Comparison of ENCODE assay signal across 13 mouse cellular contexts in the genomic region with DNA sequence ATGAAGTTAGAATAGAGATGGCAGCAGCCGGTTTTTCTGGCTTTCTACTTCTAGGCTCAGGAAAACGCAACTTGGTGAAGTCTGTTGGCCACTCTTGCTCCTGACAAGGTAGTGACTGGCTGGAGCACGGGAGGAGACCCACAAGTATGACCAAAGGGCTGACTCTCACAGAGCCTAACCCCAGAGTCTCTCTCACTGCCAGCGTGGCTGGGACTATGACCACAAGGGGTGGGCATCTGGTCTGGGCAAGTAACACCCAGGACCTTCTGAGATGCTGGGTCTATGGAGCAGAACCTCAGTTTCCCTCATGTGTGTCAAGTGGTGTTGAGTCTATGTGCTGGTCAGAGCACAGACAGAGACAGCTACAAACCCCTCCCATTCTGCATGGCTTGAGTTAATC. TPM values are rescaled to one million over a fixed set of nuclear protein-coding genes. Genes with fewer than 3 reads are reported as not detected.
DNase-seq lines count a peak whose midpoint lies in the region; ATAC-seq and TF ChIP-seq lines count a peak whose summit lies in the region.
"Had no signal": no experiment of that assay in that cellular context is flagged by ENCODE, and none has a peak within 500 bp of the region (broad histone marks: within the 10 kb centered on the region; RNA-seq: fewer than 3 reads in every experiment).

No protein-coding gene starts in this region.

- WGBS in heart, embryonic 13.5 days: 35% methylated on average over 4 of the region's 4 CpGs
- WGBS in spleen, adult 2 months: 17% methylated on average over 4 of the region's 4 CpGs
- WGBS in liver, embryonic 12.5 days (ENCODE audit: insufficient replicate concordance): 23% methylated on average over 4 of the region's 4 CpGs
- WGBS in stomach, postnatal 0 days: 42% methylated on average over 4 of the region's 4 CpGs
- 50% methylated on average over 4 of the region's 4 CpGs for WGBS in midbrain, embryonic 15.5 days

- H3K36me3 ChIP-seq in heart, embryonic 13.5 days: 0 out of 2 replicates have a peak, but pooled peaks cover under 1% of the 10 kb centered on the region
- H3K36me3 ChIP-seq in spleen, adult 2 months (ENCODE audit: control insufficient read depth, insufficient read depth, low read length): no peaks in the 10 kb centered on the region
- peaks cover 3% of the 10 kb centered on the region for H3K36me3 ChIP-seq in liver, embryonic 12.5 days
- no peaks in the 10 kb centered on the region for H3K36me3 ChIP-seq in stomach, postnatal 0 days (ENCODE audit: control insufficient read depth, insufficient read depth, low read length)
- no peaks in the 10 kb centered on the region for H3K36me3 ChIP-seq in midbrain, embryonic 15.5 days (replicated peaks)
- H3K36me3 ChIP-seq: neural tube, embryonic 13.5 days had no signal

- H3K4me3 ChIP-seq in heart, embryonic 13.5 days: no peak overlapping the region
- no peak overlapping the region for H3K4me3 ChIP-seq in spleen, adult 2 months (ENCODE audit: extremely low read depth, insufficient read depth, insufficient read length)
- H3K4me3 ChIP-seq in liver, embryonic 12.5 days: peak overlapping the region; percentile 12; the same call in 1 of the 2 replicates
- H3K4me3 ChIP-seq in stomach, postnatal 0 days (ENCODE audit: low read depth, low read length): no peak overlapping the region
- no peak overlapping the region for H3K4me3 ChIP-seq in midbrain, embryonic 15.5 days
- H3K4me3 ChIP-seq: midbrain, embryonic 10.5 days; neural tube, embryonic 13.5 days had no signal

- ATAC-seq in heart, embryonic 13.5 days (ENCODE audit: extremely low read depth, insufficient number of reproducible peaks, low FRiP score, low TSS enrichment): no peak
- ATAC-seq in liver, embryonic 12.5 days: no peak
- ATAC-seq in stomach, postnatal 0 days (ENCODE audit: low FRiP score, low TSS enrichment): no peak
- no peak for ATAC-seq in midbrain, embryonic 15.5 days (replicated peaks)

- H3K4me2 ChIP-seq in heart, embryonic 13.5 days: peak overlapping the region; percentile 42
- peak overlapping the region; percentile 57 for H3K4me2 ChIP-seq in liver, embryonic 12.5 days
- no peak overlapping the region; the same call in 1 of the 2 replicates for H3K4me2 ChIP-seq in stomach, postnatal 0 days (replicated peaks; ENCODE audit: low read depth)
- H3K4me2 ChIP-seq in midbrain, embryonic 15.5 days: no peak overlapping the region

- no peaks in the 10 kb centered on the region for H3K27me3 ChIP-seq in heart, embryonic 13.5 days (replicated peaks)
- no peaks in the 10 kb centered on the region for H3K27me3 ChIP-seq in spleen, adult 2 months (ENCODE audit: control insufficient read depth, insufficient read depth, low read length)
- peaks cover 21% of the 10 kb centered on the region for H3K27me3 ChIP-seq in liver, embryonic 12.5 days (replicated peaks)
- H3K27me3 ChIP-seq in stomach, postnatal 0 days (ENCODE audit: control insufficient read depth, insufficient read depth, low read length): no peaks in the 10 kb centered on the region
- 0 out of 2 replicates have a peak, but pooled peaks cover 3% of the 10 kb centered on the region for H3K27me3 ChIP-seq in midbrain, embryonic 15.5 days (replicated peaks)

- no peak for DNase-seq in heart, adult 18-20 months
- DNase-seq in spleen, adult 2 months (ENCODE audit: low read depth in 1 of 2, low spot score in 2 of 2): no peak
- DNase-seq in spleen, postnatal 14 days (ENCODE audit: low spot score in 2 of 2): no peak
- DNase-seq in stomach, postnatal 0 days (ENCODE audit: low spot score): no peak
- no peak for DNase-seq in adipocyte (ENCODE audit: low spot score)

- no peak for TF ChIP-seq POLR2A in spleen, adult 2 months (IDR thresholded peaks at IDR 0.05; ENCODE audit: low read depth, low read length)

- peaks cover 47% of the 10 kb centered on the region for H3K4me1 ChIP-seq in heart, embryonic 13.5 days
- H3K4me1 ChIP-seq in spleen, adult 2 months (ENCODE audit: control insufficient read depth, insufficient read depth, insufficient read length): peaks cover 33% of the 10 kb centered on the region; the same call in 1 of the 2 replicates
- H3K4me1 ChIP-seq in liver, embryonic 12.5 days: peaks cover 54% of the 10 kb centered on the region
- 0 out of 2 replicates have a peak, but pooled peaks cover 4% of the 10 kb centered on the region for H3K4me1 ChIP-seq in stomach, postnatal 0 days (replicated peaks; ENCODE audit: control insufficient read depth, insufficient read depth)
- H3K4me1 ChIP-seq in midbrain, embryonic 15.5 days: peaks cover 22% of the 10 kb centered on the region

- peak overlapping the region; percentile 73 for H3K27ac ChIP-seq in heart, embryonic 13.5 days (replicated peaks)
- H3K27ac ChIP-seq in spleen, adult 2 months (ENCODE audit: insufficient read depth, low read length): peak overlapping the region; percentile 25; the same call in 1 of the 2 replicates
- H3K27ac ChIP-seq in liver, embryonic 12.5 days: 0 out of 2 replicates have a peak overlapping the region, but pooled peaks have one; percentile 8
- H3K27ac ChIP-seq in stomach, postnatal 0 days (replicated peaks): peak overlapping the region; percentile 90
- H3K27ac ChIP-seq in midbrain, embryonic 15.5 days: no peak overlapping the region
- H3K27ac ChIP-seq: hindbrain, postnatal 0 days; midbrain, embryonic 10.5 days; neural tube, embryonic 13.5 days had no signal

- TF ChIP-seq CTCF in spleen, adult 2 months (IDR thresholded peaks at IDR 0.05; ENCODE audit: extremely low read depth, insufficient read depth, insufficient read length, insufficient replicate concordance): no peak
- TF ChIP-seq CTCF in stomach, postnatal 0 days (IDR thresholded peaks at IDR 0.05; ENCODE audit: low read depth): 0 out of 2 replicates have a peak, but pooled peaks have one; percentile 4

- H3K9me3 ChIP-seq in heart, embryonic 13.5 days: no peaks in the 10 kb centered on the region
- H3K9me3 ChIP-seq in liver, embryonic 12.5 days (replicated peaks): no peaks in the 10 kb centered on the region
- no peaks in the 10 kb centered on the region for H3K9me3 ChIP-seq in stomach, postnatal 0 days (ENCODE audit: control insufficient read depth, low read length)
- H3K9me3 ChIP-seq in midbrain, embryonic 15.5 days: no peaks in the 10 kb centered on the region
- H3K9me3 ChIP-seq: midbrain, embryonic 10.5 days; neural tube, embryonic 13.5 days had no signal

- 0 out of 2 replicates have a peak overlapping the region, but pooled peaks have one; percentile 17 for H3K9ac ChIP-seq in heart, embryonic 13.5 days
- peak overlapping the region; percentile 35; the same call in 1 of the 2 replicates for H3K9ac ChIP-seq in liver, embryonic 12.5 days
- H3K9ac ChIP-seq in stomach, postnatal 0 days (ENCODE audit: low read length): 0 out of 2 replicates have a peak overlapping the region, but pooled peaks have one; percentile 18
- no peak overlapping the region for H3K9ac ChIP-seq in midbrain, embryonic 15.5 days
- H3K9ac ChIP-seq: neural tube, embryonic 13.5 days had no signal

- TF ChIP-seq EP300 in stomach, postnatal 0 days (optimal IDR thresholded peaks at IDR 0.05): no peak

RNA-seq across cellular contexts. Expression of gene Cables2, which starts 3.1 kb away (rescaled TPM):
- polyA plus RNA-seq in heart, embryonic 13.5 days (2015; fragmentation: Nextera tagmentation; extraction: Ambion mirVana): 9.0 and 9.3 TPM in 2 replicates
- 10 to 100 TPM; 10.9 TPM for total RNA-seq in heart, adult 18-20 months (2021)
- 40.9 and 56.9 TPM in 2 replicates for polyA plus RNA-seq in spleen, adult 2 months (2012; rRNA removed)
- polyA plus RNA-seq in liver, embryonic 12.5 days (2016; fragmentation: Nextera tagmentation; extraction: Ambion mirVana): 9.6 and 10.4 TPM in 2 replicates
- 7.5 and 8.5 TPM in 2 replicates for polyA plus RNA-seq in stomach, postnatal 0 days (2015; fragmentation: Nextera tagmentation; extraction: Ambion mirVana)
- 31.3 and 32.0 TPM in 2 replicates for polyA plus RNA-seq in midbrain, embryonic 15.5 days (2015; fragmentation: Nextera tagmentation; extraction: Ambion mirVana)

RNA-seq across cellular contexts. Expression of gene Rbbp8nl, which starts 13.3 kb away (rescaled TPM):
- polyA plus RNA-seq in heart, embryonic 13.5 days (2015; fragmentation: Nextera tagmentation; extraction: Ambion mirVana): 0.05 and 0.08 TPM in 2 replicates
- not detected for total RNA-seq in heart, adult 18-20 months (2021)
- polyA plus RNA-seq in spleen, adult 2 months (2012; rRNA removed): not detected in 2 replicates
- not detected in 2 replicates for polyA plus RNA-seq in liver, embryonic 12.5 days (2016; fragmentation: Nextera tagmentation; extraction: Ambion mirVana)
- 1.2 and 1.8 TPM in 2 replicates for polyA plus RNA-seq in stomach, postnatal 0 days (2015; fragmentation: Nextera tagmentation; extraction: Ambion mirVana)
- not detected in 2 replicates for polyA plus RNA-seq in midbrain, embryonic 15.5 days (2015; fragmentation: Nextera tagmentation; extraction: Ambion mirVana)
- total RNA-seq: gastrocnemius, adult 8-10 months; hindbrain, postnatal 0 days had no signal
- polyA plus RNA-seq: cortical plate, adult 2 months; hindbrain, postnatal 0 days; neural tube, embryonic 13.5 days had no signal

RNA-seq across cellular contexts. Expression of gene Rps21, which starts 19.2 kb away (rescaled TPM):
- polyA plus RNA-seq in heart, embryonic 13.5 days (2015; fragmentation: Nextera tagmentation; extraction: Ambion mirVana): 332 and 351 TPM in 2 replicates
- total RNA-seq in heart, adult 18-20 months (2021): 100 to 1,000 TPM; 561 to 600 TPM
- 2,793 and 4,124 TPM in 2 replicates for polyA plus RNA-seq in spleen, adult 2 months (2012; rRNA removed)
- 560 and 561 TPM in 2 replicates for polyA plus RNA-seq in liver, embryonic 12.5 days (2016; fragmentation: Nextera tagmentation; extraction: Ambion mirVana)
- 604 and 680 TPM in 2 replicates for polyA plus RNA-seq in stomach, postnatal 0 days (2015; fragmentation: Nextera tagmentation; extraction: Ambion mirVana)
- polyA plus RNA-seq in midbrain, embryonic 15.5 days (2015; fragmentation: Nextera tagmentation; extraction: Ambion mirVana): 284 and 315 TPM in 2 replicates

RNA-seq across cellular contexts. Expression of gene Lama5, which starts 50.7 kb away (rescaled TPM):
- polyA plus RNA-seq in heart, embryonic 13.5 days (2015; fragmentation: Nextera tagmentation; extraction: Ambion mirVana): 21.6 and 22.5 TPM in 2 replicates
- 10 to 100 TPM; 72.2 to 78.5 TPM for total RNA-seq in heart, adult 18-20 months (2021)
- polyA plus RNA-seq in spleen, adult 2 months (2012; rRNA removed): 8.4 and 12.2 TPM in 2 replicates
- polyA plus RNA-seq in liver, embryonic 12.5 days (2016; fragmentation: Nextera tagmentation; extraction: Ambion mirVana): 4.1 and 4.3 TPM in 2 replicates
- 29.7 and 34.9 TPM in 2 replicates for polyA plus RNA-seq in stomach, postnatal 0 days (2015; fragmentation: Nextera tagmentation; extraction: Ambion mirVana)
- 1.6 and 1.7 TPM in 2 replicates for polyA plus RNA-seq in midbrain, embryonic 15.5 days (2015; fragmentation: Nextera tagmentation; extraction: Ambion mirVana)

RNA-seq across cellular contexts. Expression of gene Gata5, which starts 58.1 kb away (rescaled TPM):
- polyA plus RNA-seq in heart, embryonic 13.5 days (2015; fragmentation: Nextera tagmentation; extraction: Ambion mirVana): 11.8 and 14.7 TPM in 2 replicates
- total RNA-seq in heart, adult 18-20 months (2021): under 1 TPM; 0.35 to 0.80 TPM
- polyA plus RNA-seq in spleen, adult 2 months (2012; rRNA removed): 0.12 and 0.26 TPM in 2 replicates
- 3.0 and 3.1 TPM in 2 replicates for polyA plus RNA-seq in liver, embryonic 12.5 days (2016; fragmentation: Nextera tagmentation; extraction: Ambion mirVana)
- polyA plus RNA-seq in stomach, postnatal 0 days (2015; fragmentation: Nextera tagmentation; extraction: Ambion mirVana): 5.9 and 6.6 TPM in 2 replicates
- not detected in 2 replicates for polyA plus RNA-seq in midbrain, embryonic 15.5 days (2015; fragmentation: Nextera tagmentation; extraction: Ambion mirVana)
- total RNA-seq: gastrocnemius, adult 8-10 months; hindbrain, postnatal 0 days had no signal
- polyA plus RNA-seq: cortical plate, adult 2 months; hindbrain, postnatal 0 days had no signal

Comparison
In these comparisons a context has a peak if more than half of its experiments do, and no peak if none do; other contexts are left out.
1. H3K4me2 ChIP-seq: peak in heart, embryonic 13.5 days (single experiment) and liver, embryonic 12.5 days (single experiment); none in stomach, postnatal 0 days (single experiment) and midbrain, embryonic 15.5 days (single experiment).